Mouse (Mus musculus): Measurements from ENCODE around the gene Pgbd1. TPM values are rescaled to one million over a fixed set of nuclear protein-coding genes. Genes with fewer than 3 reads are reported as not detected.

Gene Pgbd1
- polyA plus RNA-seq, 1 experiment from 2014 or later = 4.9 TPM

- no peak overlapping the region for H3K9ac ChIP-seq (ENCODE audit: low read depth, low read length)
- 90% methylated on average over 2 of the region's 2 CpGs for WGBS
- no peak for ATAC-seq (ENCODE audit: low FRiP score, low TSS enrichment)
- H3K4me1 ChIP-seq (ENCODE audit: control insufficient read depth, insufficient read depth, low read length) = no peaks in the 10 kb centered on the region
- H3K4me3 ChIP-seq (ENCODE audit: low read length) = no peak overlapping the region
- H3K36me3 ChIP-seq (ENCODE audit: control insufficient read depth, insufficient read depth, low read length) = no peaks in the 10 kb centered on the region
- H3K27ac ChIP-seq (ENCODE audit: low read depth, low read length) = no peak overlapping the region
- no peak overlapping the region for H3K4me2 ChIP-seq (replicated peaks; ENCODE audit: low read depth, low read length)
- no peaks in the 10 kb centered on the region for H3K9me3 ChIP-seq (ENCODE audit: control insufficient read depth, low read length)
- no peaks in the 10 kb centered on the region for H3K27me3 ChIP-seq (ENCODE audit: control insufficient read depth, insufficient read depth, low read length)
These were observed 63.1 kb downstream of the Pgbd1 start for GRCm38 (mm10) chr13:21377773-21378172.

DNA sequence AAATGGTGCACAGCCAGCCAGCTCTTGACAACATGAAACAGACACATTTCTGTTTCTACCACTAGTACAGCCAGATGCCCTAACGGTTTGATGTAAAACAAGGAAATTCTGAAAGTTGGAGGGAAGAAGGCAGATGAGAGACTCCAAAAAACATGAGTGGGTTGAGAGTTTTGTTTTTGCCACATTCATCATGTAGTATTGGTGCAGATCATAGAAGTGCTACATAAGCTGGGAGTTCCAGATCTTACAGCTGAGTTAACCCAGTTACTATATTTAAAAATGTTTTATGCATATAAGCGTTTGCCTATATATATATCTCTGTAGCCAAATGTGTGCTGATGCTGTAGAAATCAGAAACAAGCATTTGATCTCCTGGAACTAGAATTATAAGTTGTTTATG lies 68.2 kb downstream of the Pgbd1 start:
- Histone ChIP-seq H3K4me1 (ENCODE audit: control insufficient read depth, insufficient read depth, low read length) (no peaks in the 10 kb centered on the region), H3K9me3 (ENCODE audit: control insufficient read depth, low read length) (no peaks in the 10 kb centered on the region), H3K9ac (ENCODE audit: low read depth, low read length) (no peak overlapping the region), H3K27me3 (ENCODE audit: control insufficient read depth, insufficient read depth, low read length) (no peaks in the 10 kb centered on the region), H3K4me3 (ENCODE audit: low read length) (no peak overlapping the region), H3K36me3 (ENCODE audit: control insufficient read depth, insufficient read depth, low read length) (peaks cover 24% of the 10 kb centered on the region), H3K4me2 (replicated peaks; ENCODE audit: low read depth, low read length) (no peak overlapping the region), H3K27ac (ENCODE audit: low read depth, low read length) (no peak overlapping the region)
- ATAC-seq (ENCODE audit: low FRiP score, low TSS enrichment) = no peak
- 93% methylated on average over 2 of the region's 2 CpGs for WGBS

MicroRNAs within 50 kb of the gene (microRNA counts, 519-probe panel; counts per million panel counts)
- microRNA mmu-miR-1896 = 4,097 counts per million, percentile 24 among the panel's probes with 10 or more counts

Small RNA genes within 50 kb of the gene (microRNA-seq; reads per million reads assigned to microRNA genes)
- gene Mir1896 (not detected), gene Mir6942 (not detected)

Other genes with a start within 250 kb of the Pgbd1 start
- not detected in 2 replicates for gene Gpx5, start 148.3 kb downstream of the Pgbd1 start, polyA plus RNA-seq (2014; fragmentation: Nextera tagmentation; extraction: Ambion mirVana)
- gene Gpx6, start 128.9 kb downstream of the Pgbd1 start, polyA plus RNA-seq (2014; fragmentation: Nextera tagmentation; extraction: Ambion mirVana) = 3.4 and 3.9 TPM in 2 replicates
- gene Olfr1367, start 94.1 kb downstream of the Pgbd1 start, polyA plus RNA-seq (2014; fragmentation: Nextera tagmentation; extraction: Ambion mirVana) = not detected in 2 replicates
- gene Zscan12, start 78.2 kb downstream of the Pgbd1 start, polyA plus RNA-seq (2014; fragmentation: Nextera tagmentation; extraction: Ambion mirVana) = 10.9 and 15.5 TPM in 2 replicates
- gene Zkscan3, start 38.3 kb downstream of the Pgbd1 start, polyA plus RNA-seq (2014; fragmentation: Nextera tagmentation; extraction: Ambion mirVana) = 73.9 and 80.4 TPM in 2 replicates
- gene Zscan26, start 12.7 kb upstream of the Pgbd1 start, polyA plus RNA-seq (2014; fragmentation: Nextera tagmentation; extraction: Ambion mirVana) = 23.5 and 27.6 TPM in 2 replicates
- 2.2 and 2.6 TPM in 2 replicates for gene Nkapl, start 27.5 kb upstream of the Pgbd1 start, polyA plus RNA-seq (2014; fragmentation: Nextera tagmentation; extraction: Ambion mirVana)
- 3.2 and 3.8 TPM in 2 replicates for gene Zkscan4, start 37.8 kb upstream of the Pgbd1 start, polyA plus RNA-seq (2014; fragmentation: Nextera tagmentation; extraction: Ambion mirVana)
- not detected in 2 replicates for gene Gm10065, start 38.4 kb upstream of the Pgbd1 start, polyA plus RNA-seq (2014; fragmentation: Nextera tagmentation; extraction: Ambion mirVana)
- gene AK157302, start 54.2 kb upstream of the Pgbd1 start, polyA plus RNA-seq (2014; fragmentation: Nextera tagmentation; extraction: Ambion mirVana) = 0.23 and 0.34 TPM in 2 replicates
- gene Gm11273, start 60.4 kb upstream of the Pgbd1 start, polyA plus RNA-seq (2014; fragmentation: Nextera tagmentation; extraction: Ambion mirVana) = 4.7 and 7.2 TPM in 2 replicates
- 7.3 and 11.8 TPM in 2 replicates for gene Zkscan8, start 90.1 kb upstream of the Pgbd1 start, polyA plus RNA-seq (2014; fragmentation: Nextera tagmentation; extraction: Ambion mirVana)
- gene Olfr1366, start 101.8 kb upstream of the Pgbd1 start, polyA plus RNA-seq (2014; fragmentation: Nextera tagmentation; extraction: Ambion mirVana) = 0.18 and 0.20 TPM in 2 replicates
- gene Olfr1535, start 118.8 kb upstream of the Pgbd1 start, polyA plus RNA-seq (2014; fragmentation: Nextera tagmentation; extraction: Ambion mirVana) = 0.05 TPM in 1 of 2 replicates, not detected in the other
- not detected in 2 replicates for gene Olfr1364, start 140.7 kb upstream of the Pgbd1 start, polyA plus RNA-seq (2014; fragmentation: Nextera tagmentation; extraction: Ambion mirVana)
- gene Olfr1362, start 173.0 kb upstream of the Pgbd1 start, polyA plus RNA-seq (2014; fragmentation: Nextera tagmentation; extraction: Ambion mirVana) = not detected in 2 replicates
- gene Olfr11, start 201.5 kb upstream of the Pgbd1 start, polyA plus RNA-seq (2014; fragmentation: Nextera tagmentation; extraction: Ambion mirVana) = 0.07 TPM in 1 of 2 replicates, not detected in the other
- not detected in 2 replicates for gene Olfr1361, start 222.3 kb upstream of the Pgbd1 start, polyA plus RNA-seq (2014; fragmentation: Nextera tagmentation; extraction: Ambion mirVana)
- not detected in 2 replicates for gene Olfr1360, start 236.3 kb upstream of the Pgbd1 start, polyA plus RNA-seq (2014; fragmentation: Nextera tagmentation; extraction: Ambion mirVana)

All from kidney, embryonic 14.5 days (tissue).